Mouse (Mus musculus) intestine, embryonic 15.5 days (tissue): Measurements from ENCODE around the gene Slc5a2. TPM values are rescaled to one million over a fixed set of nuclear protein-coding genes. Genes with fewer than 3 reads are reported as not detected.
A peak's percentile ranks its signal among the peaks of the same experiment; 100 is the strongest.

ENCODE experiments used
- ATAC-seq: fragments of 200-750 bp; cut with Nextera tagmentation; 2 replicates; pipeline ENCODE4 v1.8.0; 2017; ENCODE audit warnings: moderate TSS enrichment, moderate library complexity
- H3K27ac ChIP-seq: fragments of 300-500 bp; sonication (generic); 2 replicates; pipeline ENCODE4 v1.5.1; 2015; ENCODE audit warnings: mild to moderate bottlenecking, inconsistent platforms
- H3K27me3 ChIP-seq: fragments of 300-500 bp; sonication (generic); replicated peaks from 2 replicates; pipeline ENCODE4 v1.6.1; 2015; ENCODE audit warnings: inconsistent platforms
- H3K36me3 ChIP-seq: fragments of 300-500 bp; sonication (generic); 2 replicates; pipeline ENCODE4 v1.6.1; 2015; ENCODE audit warnings: inconsistent platforms
- H3K4me1 ChIP-seq: fragments of 300-500 bp; sonication (generic); replicated peaks from 2 replicates; pipeline ENCODE4 v1.6.1; 2015; ENCODE audit warnings: inconsistent platforms
- H3K4me2 ChIP-seq: fragments of 300-500 bp; sonication (generic); replicated peaks from 2 replicates; pipeline ENCODE4 v1.6.1; 2015; ENCODE audit warnings: mild to moderate bottlenecking, inconsistent platforms
- H3K4me3 ChIP-seq: fragments of 300-500 bp; sonication (generic); replicated peaks from 2 replicates; pipeline ENCODE4 v1.5.1; 2015; ENCODE audit warnings: inconsistent platforms
- H3K9ac ChIP-seq: fragments of 300-500 bp; sonication (generic); 2 replicates; pipeline ENCODE4 v1.6.1; 2015; ENCODE audit warnings: inconsistent platforms
- H3K9me3 ChIP-seq: fragments of 300-500 bp; sonication (generic); 2 replicates; pipeline ENCODE4 v1.6.1; 2016; ENCODE audit warnings: inconsistent platforms
- WGBS: fragments of 180-500 bp; shearing (Covaris S2); methylation state at CpG from one replicate; pipeline ENCODE4 v1.1.7; 2015; 5-methylcytosine and 5-hydroxymethylcytosine counted together
- polyA plus RNA-seq: library from polyadenylated mRNA; unstranded; fragments of >200 nt; fragmentation: Nextera tagmentation; extraction: Ambion mirVana; gene quantifications from 2 replicates; pipeline ENCODE4 v1.2.1, GENCODE M21; 2015

Gene Slc5a2
- 0.20 and 0.24 TPM in 2 replicates for polyA plus RNA-seq

DNA sequence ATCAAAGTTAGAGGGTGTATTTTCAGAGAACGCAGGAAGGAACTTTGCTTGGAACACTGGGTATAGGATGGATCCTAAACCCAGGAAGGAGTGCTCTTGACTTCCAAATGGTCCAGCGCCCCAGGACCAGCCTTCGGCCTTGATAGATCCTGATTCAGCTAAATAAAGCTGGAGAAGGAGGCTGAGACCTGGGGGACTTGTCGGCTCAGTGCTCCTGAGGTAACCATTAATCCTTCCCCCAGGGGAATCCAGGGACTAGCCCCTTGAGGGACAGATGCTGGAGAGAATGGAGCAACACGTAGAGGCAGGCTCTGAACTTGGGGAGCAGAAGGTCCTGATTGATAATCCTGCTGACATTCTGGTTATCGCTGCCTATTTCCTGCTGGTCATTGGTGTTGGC is at the start of gene Slc5a2:
Gene Slc5a2, plus strand, starts transcription at position 247 of the 400 bp plus-strand sequence.
- Histone ChIP-seq H3K36me3 (no peaks in the 10 kb centered on the region), H3K4me3 (no peak within 1 kb of the TSS), H3K4me2 (no peak within 1 kb of the TSS), H3K27me3 (no peaks in the 10 kb centered on the region), H3K9me3 (no peaks in the 10 kb centered on the region), H3K4me1 (0 out of 2 replicates have a peak, but pooled peaks cover 3% of the 10 kb centered on the region), H3K27ac (no peak within 1 kb of the TSS), H3K9ac (no peak within 1 kb of the TSS)
- no peak for ATAC-seq
- 75% methylated on average over 6 of the region's 6 CpGs for WGBS

- H3K4me3 ChIP-seq: no peak overlapping the region
- H3K36me3 ChIP-seq: no peaks in the 10 kb centered on the region
- WGBS: 79% methylated on average over 4 of the region's 4 CpGs
- H3K27ac ChIP-seq: no peak overlapping the region
- H3K9ac ChIP-seq: no peak overlapping the region
- no peaks in the 10 kb centered on the region for H3K9me3 ChIP-seq
- H3K4me2 ChIP-seq: no peak overlapping the region
- no peaks in the 10 kb centered on the region for H3K27me3 ChIP-seq
- no peak for ATAC-seq
- H3K4me1 ChIP-seq: no peaks in the 10 kb centered on the region
Observed at GRCm38 (mm10) chr7:128219952-128220351, 45.5 kb upstream of the Slc5a2 start.

DNA sequence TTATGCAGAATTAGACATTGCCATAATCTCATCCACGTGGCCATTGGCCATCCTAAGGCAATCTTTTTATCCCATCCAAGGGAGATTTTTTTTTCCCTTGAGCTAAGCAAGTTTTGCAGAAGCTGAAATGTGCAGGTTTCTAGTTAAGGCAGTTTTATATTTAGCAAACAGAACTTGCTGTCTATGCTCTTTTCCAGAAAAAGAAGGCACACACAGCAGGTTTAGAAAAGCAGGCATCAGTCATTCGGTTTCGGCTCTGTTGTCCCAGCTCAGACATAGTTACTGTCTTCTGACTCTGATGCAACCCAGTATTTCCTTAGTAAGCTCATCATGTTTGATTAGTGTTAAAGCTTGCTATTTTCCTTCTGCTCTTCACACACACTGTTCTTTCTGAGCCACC is 44.5 kb upstream of the Slc5a2 start:
- H3K4me3 ChIP-seq: no peak overlapping the region
- no peak for ATAC-seq
- H3K36me3 ChIP-seq: no peaks in the 10 kb centered on the region
- no peak overlapping the region for H3K27ac ChIP-seq
- WGBS: 89% methylated on average over 3 of the region's 3 CpGs
- H3K9me3 ChIP-seq: no peaks in the 10 kb centered on the region
- no peak overlapping the region for H3K9ac ChIP-seq
- no peak overlapping the region for H3K4me2 ChIP-seq
- H3K27me3 ChIP-seq: no peaks in the 10 kb centered on the region
- H3K4me1 ChIP-seq: no peaks in the 10 kb centered on the region

DNA sequence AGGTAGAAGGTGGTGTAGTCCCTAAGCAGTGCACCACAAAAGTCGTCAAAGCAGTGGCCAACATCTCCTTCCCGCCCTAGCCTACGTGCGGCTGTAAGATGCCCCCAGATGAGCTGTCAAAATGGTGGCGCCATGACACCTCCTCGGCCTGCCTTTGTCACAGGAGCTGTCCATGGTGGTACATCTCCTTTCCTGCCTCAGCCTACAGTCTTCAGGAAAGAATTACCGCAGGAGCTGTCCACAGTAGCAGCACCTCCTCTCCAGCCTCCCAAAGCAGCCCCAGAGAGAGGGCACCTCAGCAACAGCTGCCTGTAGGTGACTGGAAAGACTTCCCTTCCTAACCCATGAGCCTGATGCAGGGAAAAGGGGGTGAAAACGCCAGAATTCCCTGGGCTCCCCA is 33.7 kb upstream of the Slc5a2 start:
- no peaks in the 10 kb centered on the region for H3K27me3 ChIP-seq
- no peak overlapping the region for H3K4me2 ChIP-seq
- no peaks in the 10 kb centered on the region for H3K36me3 ChIP-seq
- WGBS: 41% methylated on average over 8 of the region's 8 CpGs
- ATAC-seq: no peak
- no peaks in the 10 kb centered on the region for H3K9me3 ChIP-seq
- no peak overlapping the region for H3K4me3 ChIP-seq
- no peak overlapping the region for H3K27ac ChIP-seq
- H3K9ac ChIP-seq: no peak overlapping the region
- peaks cover 2% of the 10 kb centered on the region for H3K4me1 ChIP-seq

DNA sequence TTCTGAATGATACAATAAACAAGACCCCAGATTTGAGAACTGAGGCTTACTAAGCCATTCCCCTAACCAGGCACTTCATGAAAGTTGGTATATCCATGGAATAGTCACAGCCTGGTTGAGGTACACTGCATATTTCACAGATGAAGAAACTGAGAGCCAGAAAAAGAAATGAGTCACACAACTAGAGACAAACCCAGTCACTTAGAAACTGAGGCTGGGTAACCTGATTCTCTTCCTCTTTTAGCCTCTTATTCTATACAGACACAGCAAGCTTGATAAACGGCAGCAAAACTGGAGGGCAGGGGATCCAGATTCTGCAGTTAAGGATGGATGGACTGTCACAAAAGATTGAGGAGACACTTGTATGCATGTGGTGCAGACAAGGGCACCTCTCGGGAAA is 30.7 kb upstream of the Slc5a2 start:
- H3K27me3 ChIP-seq: no peaks in the 10 kb centered on the region
- WGBS: 87% methylated on average over 2 of the region's 2 CpGs
- H3K4me1 ChIP-seq: peaks cover 8% of the 10 kb centered on the region
- H3K27ac ChIP-seq: no peak overlapping the region
- no peaks in the 10 kb centered on the region for H3K9me3 ChIP-seq
- no peak for ATAC-seq
- H3K4me2 ChIP-seq: no peak overlapping the region
- no peaks in the 10 kb centered on the region for H3K36me3 ChIP-seq
- no peak overlapping the region for H3K4me3 ChIP-seq
- no peak overlapping the region for H3K9ac ChIP-seq

GRCm38 (mm10) chr7:128235481-128235880 is 30.0 kb upstream of the Slc5a2 start:
- peaks cover 11% of the 10 kb centered on the region for H3K4me1 ChIP-seq
- no peak for ATAC-seq
- no peaks in the 10 kb centered on the region for H3K9me3 ChIP-seq

DNA sequence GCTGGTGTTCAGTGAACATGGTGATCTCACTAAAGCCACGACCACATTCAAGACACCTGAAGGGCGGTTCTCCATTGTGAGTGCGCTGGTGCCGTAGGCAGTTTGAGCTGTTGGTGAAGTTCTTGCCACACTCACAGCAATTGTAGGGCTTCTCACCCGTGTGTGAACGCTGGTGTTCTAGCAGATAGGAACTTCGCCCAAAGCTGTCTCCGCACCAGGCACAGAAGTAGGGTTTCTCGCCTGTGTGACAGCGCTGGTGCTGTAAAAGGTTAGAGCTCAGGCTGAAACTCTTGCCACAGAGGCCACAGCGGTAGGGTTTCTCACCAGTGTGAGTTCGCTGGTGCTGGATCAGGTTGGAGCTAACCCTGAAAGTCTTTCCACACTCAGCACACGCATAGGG is 29.0 kb upstream of the Slc5a2 start:
- Histone ChIP-seq H3K4me1 (peaks cover 11% of the 10 kb centered on the region), H3K9ac (no peak overlapping the region), H3K36me3 (peaks cover 8% of the 10 kb centered on the region), H3K27me3 (no peaks in the 10 kb centered on the region), H3K4me3 (no peak overlapping the region), H3K4me2 (no peak overlapping the region; the same call in 1 of the 2 replicates), H3K9me3 (no peaks in the 10 kb centered on the region), H3K27ac (no peak overlapping the region)
- 94% methylated on average over 13 of the region's 13 CpGs for WGBS
- ATAC-seq: no peak

More at GRCm38 (mm10) chr7:128235481-128235880, 30.0 kb upstream of the Slc5a2 start:
- no peak overlapping the region for H3K9ac ChIP-seq
- H3K4me3 ChIP-seq: no peak overlapping the region
- no peaks in the 10 kb centered on the region for H3K27me3 ChIP-seq
- peaks cover 5% of the 10 kb centered on the region for H3K36me3 ChIP-seq
- no peak overlapping the region for H3K4me2 ChIP-seq
- WGBS: 84% methylated on average over 1 of the region's 1 CpGs
- no peak overlapping the region for H3K27ac ChIP-seq

DNA sequence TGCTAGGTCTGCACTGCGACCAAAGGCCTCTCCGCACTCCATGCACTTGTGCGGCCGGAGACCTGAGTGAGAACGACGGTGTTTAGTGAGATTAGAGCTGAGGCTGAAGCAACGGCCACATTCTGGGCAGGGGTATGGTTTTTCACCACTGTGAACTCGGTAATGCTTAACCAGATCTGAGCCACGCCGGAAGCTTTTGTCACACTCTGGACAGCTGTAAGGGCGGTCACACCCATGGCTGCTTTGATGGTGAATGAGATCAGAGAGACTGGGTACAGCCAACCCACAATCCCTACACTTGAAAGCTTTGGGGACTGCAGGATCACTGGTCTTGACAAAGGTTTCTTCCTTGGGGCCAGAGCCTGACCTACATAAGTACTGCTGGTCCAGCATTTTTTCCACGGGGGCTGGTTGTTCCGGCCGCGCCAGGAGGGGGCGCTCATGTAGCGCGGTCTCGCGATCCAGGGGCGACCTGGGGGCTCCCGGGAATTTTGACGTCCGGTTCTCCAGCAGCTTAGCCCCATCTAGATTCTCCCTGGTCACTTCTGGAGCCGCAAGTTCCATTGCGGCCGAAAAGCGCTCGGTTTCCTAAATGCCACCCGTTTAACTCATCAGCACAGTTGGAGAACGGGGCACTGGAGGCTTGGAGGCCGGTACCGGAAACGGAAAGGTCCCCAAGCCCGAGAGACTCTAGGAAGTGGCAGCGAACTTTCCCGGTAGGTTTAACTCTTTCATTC is 28.4 kb upstream of the Slc5a2 start, which contains the start of gene Armc5:
Gene Armc5, plus strand, starts transcription at position 487 of the 737 bp plus-strand sequence.
- Histone ChIP-seq H3K4me2 (peak within 1 kb of the TSS; percentile 64), H3K4me3 (peak within 1 kb of the TSS; percentile 75), H3K4me1 (peaks cover 11% of the 10 kb centered on the region), H3K9me3 (no peaks in the 10 kb centered on the region), H3K27ac (peak within 1 kb of the TSS; percentile 98), H3K27me3 (no peaks in the 10 kb centered on the region), H3K36me3 (peaks cover 9% of the 10 kb centered on the region), H3K9ac (peak within 1 kb of the TSS; percentile 95)
- 24% methylated on average over 37 of the region's 37 CpGs for WGBS
- ATAC-seq: peak; percentile 37

DNA sequence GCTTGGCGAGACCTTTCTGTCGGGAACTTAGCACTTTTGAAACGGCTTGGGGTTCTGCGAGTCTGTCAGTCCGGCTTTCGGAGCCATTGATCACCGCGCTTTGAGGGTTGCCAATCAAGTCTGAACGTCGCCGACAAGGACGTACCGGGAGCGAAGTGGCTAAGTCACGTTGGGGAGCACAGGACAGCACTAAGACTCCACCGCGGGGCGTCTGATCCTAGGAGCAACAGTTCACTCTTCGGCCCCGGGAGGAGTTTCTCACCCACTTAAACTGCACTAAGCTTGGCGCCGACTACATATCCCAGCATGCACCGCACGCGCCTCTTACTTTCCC is 27.9 kb upstream of the Slc5a2 start:
- H3K4me2 ChIP-seq: peak overlapping the region; percentile 64
- H3K9me3 ChIP-seq: no peaks in the 10 kb centered on the region
- no peak for ATAC-seq
- H3K4me1 ChIP-seq: peaks cover 11% of the 10 kb centered on the region
- peak overlapping the region; percentile 95 for H3K9ac ChIP-seq
- no peaks in the 10 kb centered on the region for H3K27me3 ChIP-seq
- H3K36me3 ChIP-seq: peaks cover 14% of the 10 kb centered on the region
- under 1% methylated on average over 25 of the region's 25 CpGs for WGBS
- H3K27ac ChIP-seq: peak overlapping the region; percentile 98
- H3K4me3 ChIP-seq: peak overlapping the region; percentile 75

- under 1% methylated on average over 72 of the region's 72 CpGs for WGBS
- Histone ChIP-seq H3K9ac (peak within 1 kb of the TSS; percentile 95), H3K4me1 (peaks cover 11% of the 10 kb centered on the region), H3K27ac (peak within 1 kb of the TSS; percentile 98), H3K27me3 (no peaks in the 10 kb centered on the region), H3K4me3 (peak within 1 kb of the TSS; percentile 75), H3K36me3 (peaks cover 19% of the 10 kb centered on the region), H3K9me3 (no peaks in the 10 kb centered on the region), H3K4me2 (peak within 1 kb of the TSS; percentile 64)
- ATAC-seq: peak; percentile 94
Observed at GRCm38 (mm10) chr7:128237927-128238778, 27.3 kb upstream of the Slc5a2 start, which contains the start of gene 9130023H24Rik. Gene 9130023H24Rik, minus strand, starts transcription at chr7:128238031.

- Histone ChIP-seq H3K27me3 (no peaks in the 10 kb centered on the region), H3K9me3 (no peaks in the 10 kb centered on the region), H3K9ac (peak overlapping the region; percentile 31; the same call in 1 of the 2 replicates), H3K27ac (peak overlapping the region; percentile 98), H3K4me1 (peaks cover 11% of the 10 kb centered on the region), H3K36me3 (peaks cover 21% of the 10 kb centered on the region), H3K4me2 (peak overlapping the region; percentile 64), H3K4me3 (peak overlapping the region; percentile 75)
- WGBS: 19% methylated on average over 4 of the region's 4 CpGs
- no peak for ATAC-seq
Observed at GRCm38 (mm10) chr7:128238991-128239390, 26.5 kb upstream of the Slc5a2 start.

- no peaks in the 10 kb centered on the region for H3K9me3 ChIP-seq
- H3K27ac ChIP-seq: no peak overlapping the region
- no peak for ATAC-seq
- H3K9ac ChIP-seq: no peak overlapping the region
- 92% methylated on average over 27 of the region's 27 CpGs for WGBS
- H3K27me3 ChIP-seq: no peaks in the 10 kb centered on the region
- H3K36me3 ChIP-seq: peaks cover 29% of the 10 kb centered on the region
- no peak overlapping the region for H3K4me2 ChIP-seq
- peaks cover 11% of the 10 kb centered on the region for H3K4me1 ChIP-seq
- H3K4me3 ChIP-seq: no peak overlapping the region
Observed at GRCm38 (mm10) chr7:128240131-128240784, 25.2 kb upstream of the Slc5a2 start.
